Mouse (Mus musculus) midbrain, embryonic 13.5 days (tissue): ENCODE data around the gene Zfp993. TPM values are rescaled to one million over a fixed set of nuclear protein-coding genes. Genes with fewer than 3 reads are reported as not detected.
A peak's percentile ranks its signal among the peaks of the same experiment; 100 is the strongest.
"Not testable (repeated sequence)": the region's sequence is repeated elsewhere in the genome, so short reads cannot be mapped to it uniquely, and the experiment has no call there.

Experiments used
- ATAC-seq: fragments of 200-750 bp; cut with Nextera tagmentation; 2 replicates; pipeline ENCODE4 v1.8.0; 2017; ENCODE audit warnings: mild to moderate bottlenecking, moderate TSS enrichment, moderate library complexity
- H3K27ac ChIP-seq: fragments of 300-500 bp; sonication (generic); 2 replicates; pipeline ENCODE4 v1.5.1; 2015; ENCODE audit warnings: inconsistent platforms, mild to moderate bottlenecking, moderate library complexity
- H3K27me3 ChIP-seq: fragments of 300-500 bp; sonication (generic); 2 replicates; pipeline ENCODE4 v1.6.1; 2015; ENCODE audit warnings: mild to moderate bottlenecking, inconsistent platforms
- H3K36me3 ChIP-seq: fragments of 300-500 bp; sonication (generic); 2 replicates; pipeline ENCODE4 v1.6.1; 2015; ENCODE audit warnings: mild to moderate bottlenecking, inconsistent platforms
- H3K4me1 ChIP-seq: fragments of 300-500 bp; sonication (generic); replicated peaks from 2 replicates; pipeline ENCODE4 v1.6.1; 2015; ENCODE audit warnings: inconsistent platforms
- H3K4me2 ChIP-seq: fragments of 300-500 bp; sonication (generic); replicated peaks from 2 replicates; pipeline ENCODE4 v1.6.1; 2015; ENCODE audit warnings: moderate library complexity, mild to moderate bottlenecking, inconsistent platforms
- H3K4me3 ChIP-seq: fragments of 300-500 bp; sonication (generic); replicated peaks from 2 replicates; pipeline ENCODE4 v1.5.1; 2015; ENCODE audit warnings: mild to moderate bottlenecking, inconsistent platforms
- H3K9ac ChIP-seq: fragments of 300-500 bp; sonication (generic); replicated peaks from 2 replicates; pipeline ENCODE4 v1.6.1; 2015; ENCODE audit warnings: mild to moderate bottlenecking, inconsistent platforms
- H3K9me3 ChIP-seq: fragments of 300-500 bp; sonication (generic); 2 replicates; pipeline ENCODE4 v1.6.1; 2016; ENCODE audit warnings: mild to moderate bottlenecking, inconsistent platforms
- WGBS: fragments of 180-500 bp; shearing (Covaris S2); methylation state at CpG from one replicate; pipeline ENCODE4 v1.1.7; 2015; 5-methylcytosine and 5-hydroxymethylcytosine counted together
- polyA plus RNA-seq: library from polyadenylated mRNA; unstranded; fragments of >200 nt; fragmentation: Nextera tagmentation; extraction: Ambion mirVana; gene quantifications from 2 replicates; pipeline ENCODE4 v1.2.1, GENCODE M21; 2015

Zfp993 gene
- 1.1 and 2.1 TPM in 2 replicates for polyA plus RNA-seq

DNA sequence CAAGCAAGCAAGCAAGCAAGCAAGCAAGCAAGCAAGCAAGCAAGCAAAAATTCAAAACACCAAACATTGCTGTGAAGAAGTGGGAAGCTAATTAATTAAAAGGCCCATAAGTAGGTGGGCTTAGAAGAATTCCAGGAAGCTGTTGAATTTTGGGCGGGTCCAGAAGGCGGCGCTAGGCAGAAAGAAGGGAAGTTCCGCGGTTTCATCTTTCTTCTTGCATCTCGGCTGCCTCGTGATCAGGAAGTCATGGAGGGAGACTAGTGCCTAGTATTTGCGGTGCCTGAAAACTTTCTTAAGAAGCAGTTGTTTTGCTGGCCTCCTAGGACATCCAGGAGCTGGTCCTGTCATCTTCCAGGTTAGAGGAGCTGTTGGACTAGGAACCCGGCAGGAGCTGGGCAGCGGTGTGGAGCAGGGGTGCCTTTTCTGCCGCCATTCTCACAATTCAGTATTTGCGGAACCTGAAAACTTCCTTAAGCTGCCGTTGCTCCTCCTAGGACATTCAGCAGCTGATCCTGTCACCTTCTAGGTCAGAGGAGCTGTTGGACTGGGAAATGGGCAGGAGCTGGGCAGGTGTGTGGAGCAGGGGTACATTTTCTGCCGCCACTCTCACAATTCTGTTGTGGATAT, at the start of gene Zfp993:
Zfp993 (plus strand) TSS at position 188 of the 627 bp plus-strand sequence.
- not testable (repeated sequence) for H3K27ac ChIP-seq, H3K27me3 ChIP-seq, H3K4me2 ChIP-seq, H3K9ac ChIP-seq, ATAC-seq, H3K9me3 ChIP-seq, H3K4me1 ChIP-seq, H3K36me3 ChIP-seq, H3K4me3 ChIP-seq
- no CpG with 5 or more reads among the region's 14 CpGs for WGBS

DNA sequence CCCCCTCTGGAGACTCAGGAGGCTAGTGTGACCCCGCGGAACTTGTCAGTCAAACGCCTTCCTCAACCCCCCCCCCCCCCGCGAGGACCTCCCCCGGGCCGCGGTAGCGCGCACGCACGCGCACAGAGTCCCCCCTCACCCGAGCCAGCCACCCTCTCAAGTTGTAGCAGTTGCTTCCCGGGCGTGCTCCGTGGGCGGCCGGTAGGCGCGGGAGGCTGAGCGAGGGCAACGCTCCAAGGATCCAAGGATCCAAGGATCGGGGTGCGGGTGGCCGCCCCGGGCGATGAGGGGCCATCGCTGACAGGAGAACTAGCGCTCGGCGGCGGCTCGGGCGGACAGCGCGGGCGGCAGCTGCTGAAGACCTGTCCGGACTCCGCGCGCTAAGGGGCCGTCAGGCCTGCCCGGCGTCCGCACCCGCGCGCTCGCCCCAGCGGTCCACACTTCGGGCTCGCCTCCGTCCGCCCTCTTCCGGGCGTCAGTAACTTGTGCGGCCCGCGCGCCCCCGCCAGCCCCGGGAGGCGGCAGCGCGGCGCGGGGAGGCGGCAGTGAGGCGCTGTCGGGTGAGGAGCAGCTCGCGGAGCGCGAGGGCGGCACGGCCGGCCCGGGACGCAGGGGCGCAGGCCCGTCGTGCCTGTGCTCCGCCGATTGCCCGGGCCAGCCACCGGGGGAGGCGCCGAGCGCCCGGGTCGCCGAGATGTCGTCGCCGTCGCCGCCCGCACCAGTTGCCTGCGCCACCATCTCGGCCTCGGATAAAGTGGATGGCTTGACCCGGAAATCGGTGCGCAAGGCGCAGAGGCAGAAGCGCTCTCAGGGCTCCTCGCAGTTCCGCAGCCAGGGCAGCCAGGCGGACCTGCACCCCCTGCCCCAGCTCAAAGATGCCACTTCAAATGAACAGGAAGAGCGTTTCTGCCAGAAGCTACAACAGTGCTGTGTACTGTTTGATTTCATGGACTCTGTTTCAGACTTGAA, 30.6 kb upstream of the Zfp993 start:
- H3K4me3 ChIP-seq, H3K27me3 ChIP-seq, H3K4me2 ChIP-seq, H3K9ac ChIP-seq, H3K9me3 ChIP-seq, H3K27ac ChIP-seq, H3K4me1 ChIP-seq, H3K36me3 ChIP-seq: not testable (repeated sequence)
- peak; percentile 83 for ATAC-seq
- WGBS = 2% methylated on average over 19 of the region's 111 CpGs

DNA sequence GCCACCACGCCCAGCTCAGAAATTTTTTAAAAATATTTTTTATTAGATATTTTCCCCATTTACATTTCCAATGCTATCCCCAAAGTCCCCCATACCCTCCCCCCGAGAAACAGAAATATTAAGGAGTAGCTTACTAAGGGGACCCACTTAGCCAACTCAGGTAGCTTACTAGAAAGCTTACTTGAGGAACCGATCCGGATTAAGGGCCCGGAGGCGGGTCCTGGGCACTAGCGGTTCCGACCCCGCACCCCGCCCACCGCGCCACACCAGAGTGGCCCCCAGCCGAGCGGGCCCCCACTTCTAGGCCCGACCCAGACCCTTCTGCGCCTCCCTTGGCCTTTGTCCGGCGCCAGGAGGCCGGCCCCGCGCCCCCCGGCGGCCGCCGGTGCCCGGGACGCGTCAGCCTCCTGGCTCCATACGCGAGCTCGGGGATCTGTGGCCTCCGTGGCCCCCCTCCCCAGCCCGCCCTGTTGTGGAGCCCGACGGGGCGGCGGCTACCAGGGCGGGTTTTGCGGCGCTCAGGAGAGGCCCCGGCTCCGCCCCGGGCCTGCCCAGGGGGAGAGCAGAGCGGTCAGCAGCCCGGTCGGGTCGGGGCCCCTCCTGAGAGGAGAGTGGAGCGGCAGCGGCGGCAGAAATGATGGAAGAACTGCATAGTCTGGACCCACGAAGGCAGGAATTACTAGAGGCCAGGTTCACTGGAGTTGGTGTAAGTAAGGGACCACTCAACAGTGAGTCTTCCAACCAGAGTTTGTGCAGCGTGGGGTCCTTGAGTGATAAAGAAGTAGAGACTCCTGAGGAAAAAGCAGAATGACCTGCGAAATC, 7.0 kb upstream of the Zfp993 start:
- H3K4me3 ChIP-seq = peak overlapping the region; percentile 31
- 7% methylated on average over 26 of the region's 53 CpGs for WGBS
- H3K9ac ChIP-seq, H3K36me3 ChIP-seq, H3K4me1 ChIP-seq, H3K9me3 ChIP-seq, H3K27me3 ChIP-seq, H3K27ac ChIP-seq: not testable (repeated sequence)
- peak overlapping the region; percentile 44 for H3K4me2 ChIP-seq
- ATAC-seq = peak; percentile 95

DNA sequence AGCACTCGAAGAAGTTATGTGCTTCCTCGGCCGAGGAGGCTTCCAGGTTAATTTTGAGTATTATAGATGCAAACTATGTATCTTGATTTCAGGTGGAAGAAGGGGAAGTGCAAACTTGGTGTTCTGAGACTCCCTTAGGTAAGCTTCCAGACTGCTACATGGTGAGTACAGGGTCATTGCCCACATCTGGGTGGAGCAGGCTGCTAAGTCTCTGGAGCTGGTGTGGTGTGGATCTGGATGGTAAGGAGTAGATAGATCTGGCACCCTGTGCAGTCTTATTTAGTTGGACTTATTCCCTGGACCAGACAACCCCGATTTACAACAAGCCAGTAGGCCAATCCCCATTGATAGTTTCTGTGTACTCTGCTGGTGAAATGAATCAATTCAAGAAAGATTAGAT, 33.6 kb downstream of the Zfp993 start:
- ATAC-seq, H3K4me2 ChIP-seq, H3K9me3 ChIP-seq, H3K4me3 ChIP-seq, H3K4me1 ChIP-seq, H3K27ac ChIP-seq, H3K36me3 ChIP-seq, H3K9ac ChIP-seq, H3K27me3 ChIP-seq: not testable (repeated sequence)
- no CpG with 5 or more reads among the region's 4 CpGs for WGBS

DNA sequence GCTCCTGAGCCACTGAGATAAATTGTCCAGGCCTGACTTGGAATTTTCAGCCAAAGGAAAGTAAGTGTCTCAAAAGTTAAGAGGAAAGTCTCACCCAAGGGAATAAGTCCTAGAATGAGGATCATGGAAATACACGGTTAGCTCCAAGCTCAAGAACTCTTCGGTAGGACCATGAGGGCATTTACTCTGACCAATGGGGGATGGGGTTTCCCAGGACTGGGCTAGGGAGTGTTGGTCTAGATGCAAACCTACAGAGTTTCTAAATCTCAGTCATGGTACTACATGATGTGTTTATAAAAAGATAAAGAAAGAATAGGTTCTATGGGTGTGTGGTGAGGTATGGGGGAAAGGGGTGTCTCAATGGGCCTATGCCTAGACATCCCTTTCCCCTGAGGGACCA, 38.9 kb downstream of the Zfp993 start:
- WGBS = no CpG with 5 or more reads among the region's 2 CpGs
- not testable (repeated sequence) for H3K36me3 ChIP-seq, H3K27me3 ChIP-seq, H3K9me3 ChIP-seq, H3K4me1 ChIP-seq, H3K9ac ChIP-seq, H3K4me3 ChIP-seq, H3K4me2 ChIP-seq, H3K27ac ChIP-seq
- peak; percentile 51; the same call in 1 of the 2 replicates for ATAC-seq

DNA sequence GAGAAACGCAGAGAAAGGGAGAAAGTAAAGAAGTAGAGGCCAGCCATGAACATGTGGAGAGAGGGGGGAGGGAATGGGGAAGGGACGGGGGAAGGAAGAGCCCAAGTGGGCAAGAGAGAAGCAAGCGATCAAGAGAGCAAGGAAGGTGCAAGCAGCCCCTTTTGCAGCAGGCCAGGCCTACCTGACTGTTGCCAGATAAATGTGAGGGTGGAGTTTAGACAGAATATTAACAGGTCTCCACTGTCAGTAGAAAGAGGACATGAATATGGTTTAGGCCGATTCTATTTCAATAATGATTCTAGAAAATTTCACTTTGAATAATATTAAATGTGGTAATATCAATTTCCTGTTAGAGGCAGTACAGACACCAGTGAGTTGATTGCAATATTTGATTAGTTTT, 39.4 kb downstream of the Zfp993 start:
- H3K27ac ChIP-seq, H3K9me3 ChIP-seq, H3K4me3 ChIP-seq, H3K9ac ChIP-seq, H3K4me1 ChIP-seq, H3K4me2 ChIP-seq, H3K27me3 ChIP-seq, H3K36me3 ChIP-seq: not testable (repeated sequence)
- WGBS = 92% methylated on average over 1 of the region's 4 CpGs
- ATAC-seq = 0 out of 2 replicates have a peak, but pooled peaks have one; percentile 46

DNA sequence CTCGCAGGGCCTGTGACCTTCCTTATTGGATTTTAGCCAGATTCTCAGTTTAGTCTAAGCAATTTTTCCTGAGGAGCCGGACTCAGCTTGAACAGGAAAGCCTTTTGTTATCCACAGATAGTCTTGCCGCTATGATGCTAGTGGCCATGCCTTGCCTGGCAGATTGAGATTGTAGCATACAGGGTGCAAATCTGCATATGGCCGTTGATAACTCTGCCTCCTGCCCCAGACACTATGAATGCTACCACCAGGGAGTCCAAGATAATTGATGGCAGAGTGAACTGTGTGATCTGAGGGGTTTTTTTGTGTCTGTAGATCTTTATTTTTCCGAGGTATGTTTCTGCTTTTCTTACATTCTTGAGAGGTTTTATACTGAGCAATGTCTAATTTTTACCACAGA, 39.9 kb downstream of the Zfp993 start:
- H3K27ac ChIP-seq, H3K27me3 ChIP-seq, H3K4me1 ChIP-seq, H3K36me3 ChIP-seq, H3K9ac ChIP-seq, H3K9me3 ChIP-seq, ATAC-seq, H3K4me3 ChIP-seq, H3K4me2 ChIP-seq: not testable (repeated sequence)
- WGBS = 86% methylated on average over 2 of the region's 5 CpGs

Other genes with a start within 250 kb of the Zfp993 start
- 1.9 and 2.0 TPM in 2 replicates for gene Zfp992, start 161.9 kb upstream of the Zfp993 start, polyA plus RNA-seq
- gene Zfp981, start 108.9 kb upstream of the Zfp993 start, polyA plus RNA-seq = 0.09 TPM in 1 of 2 replicates, not detected in the other